Mouse (Mus musculus): ENCODE results near the gene Aven. TPM values are rescaled to one million over a fixed set of nuclear protein-coding genes. Genes with fewer than 3 reads are reported as not detected.
"Not testable (repeated sequence)": the region's sequence is repeated elsewhere in the genome, so short reads cannot be mapped to it uniquely, and the experiment has no call there.

The Aven gene
- 10.0 and 11.6 TPM in 2 replicates for polyA plus RNA-seq (2016; fragmentation: Nextera tagmentation; extraction: Ambion mirVana)

GRCm38 (mm10) chr2:112492856-112493538 is at the start of gene Aven:
Gene Aven, plus strand, starts transcription at chr2:112492964.
- H3K4me1 ChIP-seq = peaks cover 15% of the 10 kb centered on the region
- no peaks in the 10 kb centered on the region for H3K36me3 ChIP-seq
- no peaks in the 10 kb centered on the region for H3K9me3 ChIP-seq (replicated peaks)
- WGBS = under 1% methylated on average over 77 of the region's 87 CpGs
- H3K27ac ChIP-seq = peak within 1 kb of the TSS; percentile 100
- DNase-seq (ENCODE audit: low spot score) = peak; percentile 90
- H3K4me3 ChIP-seq = peak within 1 kb of the TSS; percentile 88
- no peaks in the 10 kb centered on the region for H3K27me3 ChIP-seq (ENCODE audit: low read depth, poor library complexity, severe bottlenecking)

- Histone ChIP-seq H3K27me3 (ENCODE audit: low read depth, poor library complexity, severe bottlenecking) (no peaks in the 10 kb centered on the region), H3K4me1 (no peaks in the 10 kb centered on the region), H3K4me3 (no peak overlapping the region), H3K9me3 (replicated peaks) (no peaks in the 10 kb centered on the region), H3K36me3 (no peaks in the 10 kb centered on the region), H3K27ac (no peak overlapping the region)
- no peak for DNase-seq (ENCODE audit: low spot score)
- 73% methylated on average over 2 of the region's 2 CpGs for WGBS
These were observed 49.3 kb upstream of the Aven start for GRCm38 (mm10) chr2:112443491-112443890.

GRCm38 (mm10) chr2:112445511-112445910 is 47.3 kb upstream of the Aven start:
- Histone ChIP-seq H3K9me3 (replicated peaks) (no peaks in the 10 kb centered on the region), H3K27me3 (ENCODE audit: low read depth, poor library complexity, severe bottlenecking) (no peaks in the 10 kb centered on the region), H3K4me1 (no peaks in the 10 kb centered on the region), H3K36me3 (no peaks in the 10 kb centered on the region), H3K4me3 (no peak overlapping the region), H3K27ac (no peak overlapping the region)
- no peak for DNase-seq (ENCODE audit: low spot score)

GRCm38 (mm10) chr2:112448046-112448445 is 44.7 kb upstream of the Aven start:
- 68% methylated on average over 4 of the region's 4 CpGs for WGBS
- H3K27me3 ChIP-seq (ENCODE audit: low read depth, poor library complexity, severe bottlenecking); H3K9me3 ChIP-seq (replicated peaks); H3K4me1 ChIP-seq; H3K27ac ChIP-seq; DNase-seq (ENCODE audit: low spot score); H3K4me3 ChIP-seq; H3K36me3 ChIP-seq: not testable (repeated sequence)

- Histone ChIP-seq H3K27ac (no peak overlapping the region), H3K4me3 (no peak overlapping the region), H3K27me3 (ENCODE audit: low read depth, poor library complexity, severe bottlenecking) (no peaks in the 10 kb centered on the region), H3K36me3 (no peaks in the 10 kb centered on the region), H3K9me3 (replicated peaks) (no peaks in the 10 kb centered on the region), H3K4me1 (no peaks in the 10 kb centered on the region)
- DNase-seq (ENCODE audit: low spot score) = no peak
These were observed 44.2 kb upstream of the Aven start for GRCm38 (mm10) chr2:112448510-112449059.

GRCm38 (mm10) chr2:112449597-112450296 is 43.0 kb upstream of the Aven start:
- no peak overlapping the region for H3K27ac ChIP-seq
- DNase-seq (ENCODE audit: low spot score) = no peak
- no peak overlapping the region for H3K4me3 ChIP-seq
- peaks cover 4% of the 10 kb centered on the region; the same call in 1 of the 2 replicates for H3K4me1 ChIP-seq
- 44% methylated on average over 4 of the region's 4 CpGs for WGBS
- no peaks in the 10 kb centered on the region for H3K9me3 ChIP-seq (replicated peaks)
- no peaks in the 10 kb centered on the region for H3K27me3 ChIP-seq (ENCODE audit: low read depth, poor library complexity, severe bottlenecking)
- H3K36me3 ChIP-seq = no peaks in the 10 kb centered on the region

GRCm38 (mm10) chr2:112452513-112452912 is 40.3 kb upstream of the Aven start:
- H3K9me3 ChIP-seq (replicated peaks); H3K36me3 ChIP-seq; H3K4me3 ChIP-seq; H3K27ac ChIP-seq; H3K27me3 ChIP-seq (ENCODE audit: low read depth, poor library complexity, severe bottlenecking); DNase-seq (ENCODE audit: low spot score): not testable (repeated sequence)
- H3K4me1 ChIP-seq = peaks cover 13% of the 10 kb centered on the region

GRCm38 (mm10) chr2:112454125-112454861 is 38.5 kb upstream of the Aven start:
- DNase-seq (ENCODE audit: low spot score) = no peak
- Histone ChIP-seq H3K36me3 (peaks cover 4% of the 10 kb centered on the region), H3K4me1 (peaks cover 13% of the 10 kb centered on the region), H3K27me3 (ENCODE audit: low read depth, poor library complexity, severe bottlenecking) (no peaks in the 10 kb centered on the region), H3K9me3 (replicated peaks) (no peaks in the 10 kb centered on the region), H3K27ac (peak overlapping the region; percentile 90), H3K4me3 (peak overlapping the region; percentile 97)
- 33% methylated on average over 17 of the region's 17 CpGs for WGBS

GRCm38 (mm10) chr2:112454862-112455564 is 37.8 kb upstream of the Aven start, which contains the start of gene Emc7:
Gene Emc7, plus strand, starts transcription at chr2:112454997.
- Histone ChIP-seq H3K27me3 (ENCODE audit: low read depth, poor library complexity, severe bottlenecking) (no peaks in the 10 kb centered on the region), H3K36me3 (peaks cover 12% of the 10 kb centered on the region), H3K9me3 (replicated peaks) (no peaks in the 10 kb centered on the region), H3K4me3 (peak within 1 kb of the TSS; percentile 97), H3K4me1 (peaks cover 13% of the 10 kb centered on the region), H3K27ac (peak within 1 kb of the TSS; percentile 90)
- DNase-seq (ENCODE audit: low spot score) = peak; percentile 97
- under 1% methylated on average over 49 of the region's 49 CpGs for WGBS

GRCm38 (mm10) chr2:112460557-112460956 is 32.2 kb upstream of the Aven start:
- Histone ChIP-seq H3K9me3 (replicated peaks) (no peaks in the 10 kb centered on the region), H3K36me3 (peaks cover 48% of the 10 kb centered on the region), H3K27ac (no peak overlapping the region), H3K27me3 (ENCODE audit: low read depth, poor library complexity, severe bottlenecking) (no peaks in the 10 kb centered on the region), H3K4me3 (no peak overlapping the region), H3K4me1 (peaks cover 8% of the 10 kb centered on the region)
- DNase-seq (ENCODE audit: low spot score) = no peak
- WGBS = 92% methylated on average over 3 of the region's 3 CpGs

GRCm38 (mm10) chr2:112469542-112469941 is 23.2 kb upstream of the Aven start:
- DNase-seq (ENCODE audit: low spot score) = no peak
- H3K9me3 ChIP-seq (replicated peaks) = no peaks in the 10 kb centered on the region
- H3K4me1 ChIP-seq = no peaks in the 10 kb centered on the region
- no peaks in the 10 kb centered on the region for H3K27me3 ChIP-seq (ENCODE audit: low read depth, poor library complexity, severe bottlenecking)
- peaks cover 58% of the 10 kb centered on the region for H3K36me3 ChIP-seq
- no peak overlapping the region for H3K4me3 ChIP-seq
- no peak overlapping the region for H3K27ac ChIP-seq

- no peak overlapping the region for H3K27ac ChIP-seq
- no peak overlapping the region for H3K4me3 ChIP-seq
- H3K4me1 ChIP-seq = no peaks in the 10 kb centered on the region
- no peak for DNase-seq (ENCODE audit: low spot score)
- H3K27me3 ChIP-seq (ENCODE audit: low read depth, poor library complexity, severe bottlenecking) = no peaks in the 10 kb centered on the region
- 82% methylated on average over 5 of the region's 5 CpGs for WGBS
- H3K36me3 ChIP-seq = peaks cover 46% of the 10 kb centered on the region
- no peaks in the 10 kb centered on the region for H3K9me3 ChIP-seq (replicated peaks)
These were observed 21.8 kb upstream of the Aven start for GRCm38 (mm10) chr2:112470961-112471381.
